Mouse (Mus musculus) kidney, adult 18-20 months (tissue): Measurements from ENCODE around the gene Ell3.

Experiments
- DNase-seq: peaks from one replicate; pipeline ENCODE4 v3.0.0; 2021

The Ell3 gene

GRCm38 (mm10) chr2:121446506-121446905 is 2.4 kb upstream of the Ell3 start:
- no peak for DNase-seq

- DNase-seq = no peak
Observed at GRCm38 (mm10) chr2:121445117-121445516, 1.0 kb upstream of the Ell3 start.

- no peak for DNase-seq
Observed at GRCm38 (mm10) chr2:121443068-121443349, 1.1 kb downstream of the Ell3 start.

GRCm38 (mm10) chr2:121442259-121443067 is 1.6 kb downstream of the Ell3 start:
- peak; percentile 89 for DNase-seq

- no peak for DNase-seq
Observed at GRCm38 (mm10) chr2:121441800-121442199, 2.3 kb downstream of the Ell3 start.

- DNase-seq = no peak
Observed at GRCm38 (mm10) chr2:121440834-121441605, 3.1 kb downstream of the Ell3 start.

GRCm38 (mm10) chr2:121439746-121440145 is 4.3 kb downstream of the Ell3 start:
- peak; percentile 50 for DNase-seq

GRCm38 (mm10) chr2:121434854-121435253 is 9.2 kb downstream of the Ell3 start:
- no peak for DNase-seq

GRCm38 (mm10) chr2:121425890-121426289 is 18.2 kb downstream of the Ell3 start:
- DNase-seq = no peak

- no peak for DNase-seq
Observed at GRCm38 (mm10) chr2:121423166-121423565, 20.9 kb downstream of the Ell3 start.

GRCm38 (mm10) chr2:121418476-121418875 is 25.6 kb downstream of the Ell3 start:
- DNase-seq = no peak

GRCm38 (mm10) chr2:121416356-121416755 is 27.7 kb downstream of the Ell3 start:
- no peak for DNase-seq

- DNase-seq = no peak
Observed at GRCm38 (mm10) chr2:121415591-121415990, 28.5 kb downstream of the Ell3 start.

GRCm38 (mm10) chr2:121415103-121415502 is 29.0 kb downstream of the Ell3 start:
- no peak for DNase-seq

- peak; percentile 55 for DNase-seq
Observed at GRCm38 (mm10) chr2:121414139-121414685, 29.9 kb downstream of the Ell3 start.

GRCm38 (mm10) chr2:121413387-121414042 is 30.6 kb downstream of the Ell3 start, which contains the start of the genes Pdia3 and Catsper2:
Gene Pdia3 (plus strand): TSS chr2:121413775.
Gene Catsper2 (minus strand): TSS chr2:121413792.
- DNase-seq = peak; percentile 95

GRCm38 (mm10) chr2:121412843-121413386 is 31.2 kb downstream of the Ell3 start:
- DNase-seq = no peak

- DNase-seq = peak; percentile 47
Observed at GRCm38 (mm10) chr2:121408160-121408559, 35.9 kb downstream of the Ell3 start.

GRCm38 (mm10) chr2:121403296-121403695 is 40.8 kb downstream of the Ell3 start:
- DNase-seq = no peak

GRCm38 (mm10) chr2:121396624-121397023 is 47.5 kb downstream of the Ell3 start:
- DNase-seq = peak; percentile 84
